27 mouse cellular contexts compared by ENCODE assay signal in genomic region chr3:78209729-78210128, GRCm38 (mm10).
DNase-seq lines count a peak whose midpoint lies in the region; ATAC-seq lines count a peak whose summit lies in the region.
"Had no signal": no experiment of that assay in that cellular context is flagged by ENCODE, and none has a peak within 500 bp of the region (broad histone marks: within the 10 kb centered on the region; RNA-seq: fewer than 3 reads in every experiment).

No protein-coding gene starts in this region.

- peak; percentile 61; the same call in 1 of the 2 replicates for ATAC-seq in hindbrain, embryonic 11.5 days (ENCODE audit: low FRiP score)
- no peak for ATAC-seq in hindbrain, embryonic 12.5 days (ENCODE audit: low FRiP score)
- no peak for ATAC-seq in kidney, embryonic 16.5 days (ENCODE audit: low FRiP score, low TSS enrichment)
- ATAC-seq: activated CD4-positive, CD25-positive, alpha-beta regulatory T cell, adult 4 months; CD4-positive, CD25-positive, alpha-beta regulatory T cell, adult 4 months; forebrain, embryonic 13.5 days; forebrain, embryonic 15.5 days; forebrain, postnatal 0 days; Patski had no signal

- H3K4me2 ChIP-seq in hindbrain, embryonic 11.5 days (replicated peaks; ENCODE audit: low read depth, low read length) = no peak overlapping the region
- H3K4me2 ChIP-seq in hindbrain, embryonic 12.5 days (replicated peaks) = no peak overlapping the region
- H3K4me2 ChIP-seq in kidney, embryonic 16.5 days (replicated peaks; ENCODE audit: low read depth, low read length) = no peak overlapping the region
- H3K4me2 ChIP-seq: embryonic facial prominence, embryonic 12.5 days; forebrain, embryonic 13.5 days; forebrain, embryonic 15.5 days had no signal

- H3K9me3 ChIP-seq in hindbrain, embryonic 11.5 days (ENCODE audit: control insufficient read depth, low read length) = no peaks in the 10 kb centered on the region
- no peaks in the 10 kb centered on the region for H3K9me3 ChIP-seq in hindbrain, embryonic 12.5 days (replicated peaks)
- no peaks in the 10 kb centered on the region for H3K9me3 ChIP-seq in kidney, embryonic 16.5 days (ENCODE audit: low read length)
- H3K9me3 ChIP-seq: embryonic facial prominence, embryonic 10.5 days; embryonic facial prominence, embryonic 12.5 days; forebrain, embryonic 13.5 days; forebrain, embryonic 15.5 days; G1E had no signal

- DNase-seq in embryo, embryonic 10 days (ENCODE audit: low spot score) = peak; percentile 5
- DNase-seq in embryo, embryonic 11 days = no peak
- peak; percentile 1 for DNase-seq in hindbrain, embryonic 11.5 days (ENCODE audit: low spot score)
- DNase-seq in kidney, adult 9 months = peak; percentile 3
- peak; percentile 1 for DNase-seq in retina, postnatal 1 day
- no peak for DNase-seq in retina, embryonic 14.5 days (ENCODE audit: low spot score)
- DNase-seq: adrenal gland, adult 8-10 months; adrenal gland, postnatal 14 days; adrenal gland, postnatal 36 days; B cell, adult 2 months; cerebellum, adult 11-12 months; cerebellum, adult 2 months; cerebellum, adult 9-10 months; cerebellum, postnatal 10 days; cerebellum, postnatal 25 days; forebrain, postnatal 0 days had no signal

- 21% methylated on average over 3 of the region's 3 CpGs for WGBS in hindbrain, embryonic 11.5 days
- WGBS in hindbrain, embryonic 12.5 days = 43% methylated on average over 3 of the region's 3 CpGs
- 89% methylated on average over 3 of the region's 3 CpGs for WGBS in kidney, embryonic 16.5 days

- no peak overlapping the region for H3K27ac ChIP-seq in hindbrain, embryonic 11.5 days (ENCODE audit: low read depth, low read length)
- H3K27ac ChIP-seq in hindbrain, embryonic 12.5 days = no peak overlapping the region
- no peak overlapping the region for H3K27ac ChIP-seq in kidney, embryonic 16.5 days (ENCODE audit: low read length)
- H3K27ac ChIP-seq: embryonic facial prominence, embryonic 10.5 days; embryonic facial prominence, embryonic 12.5 days; forebrain, embryonic 13.5 days; forebrain, embryonic 15.5 days had no signal

- H3K27me3 ChIP-seq in hindbrain, embryonic 11.5 days (ENCODE audit: control insufficient read depth, insufficient read depth, low read length) = no peaks in the 10 kb centered on the region
- no peaks in the 10 kb centered on the region for H3K27me3 ChIP-seq in hindbrain, embryonic 12.5 days
- no peaks in the 10 kb centered on the region for H3K27me3 ChIP-seq in kidney, embryonic 16.5 days (ENCODE audit: insufficient read depth, low read length)
- H3K27me3 ChIP-seq: CH12.LX; embryonic facial prominence, embryonic 12.5 days; forebrain, embryonic 13.5 days; forebrain, embryonic 15.5 days; Patski had no signal

- no peak overlapping the region for H3K4me3 ChIP-seq in hindbrain, embryonic 11.5 days (ENCODE audit: low read depth, low read length)
- H3K4me3 ChIP-seq in hindbrain, embryonic 12.5 days = no peak overlapping the region
- H3K4me3 ChIP-seq in kidney, embryonic 16.5 days (ENCODE audit: low read length) = no peak overlapping the region
- H3K4me3 ChIP-seq: embryonic facial prominence, embryonic 10.5 days; embryonic facial prominence, embryonic 12.5 days; forebrain, embryonic 13.5 days; forebrain, embryonic 15.5 days had no signal

- no peaks in the 10 kb centered on the region for H3K36me3 ChIP-seq in hindbrain, embryonic 11.5 days (ENCODE audit: control insufficient read depth, insufficient read depth, low read length)
- no peaks in the 10 kb centered on the region for H3K36me3 ChIP-seq in hindbrain, embryonic 12.5 days
- no peaks in the 10 kb centered on the region for H3K36me3 ChIP-seq in kidney, embryonic 16.5 days (ENCODE audit: insufficient read depth, low read length)
- H3K36me3 ChIP-seq: embryonic facial prominence, embryonic 10.5 days; embryonic facial prominence, embryonic 12.5 days; forebrain, embryonic 15.5 days; G1E had no signal

- H3K9ac ChIP-seq in hindbrain, embryonic 11.5 days (ENCODE audit: low read depth, low read length) = no peak overlapping the region
- H3K9ac ChIP-seq in hindbrain, embryonic 12.5 days = no peak overlapping the region
- no peak overlapping the region for H3K9ac ChIP-seq in kidney, embryonic 16.5 days (replicated peaks; ENCODE audit: low read length)
- H3K9ac ChIP-seq: embryonic facial prominence, embryonic 12.5 days; forebrain, embryonic 13.5 days; forebrain, embryonic 15.5 days; forebrain, postnatal 0 days had no signal

- H3K4me1 ChIP-seq in hindbrain, embryonic 11.5 days (replicated peaks; ENCODE audit: control insufficient read depth, insufficient read depth, low read length) = no peaks in the 10 kb centered on the region
- H3K4me1 ChIP-seq in hindbrain, embryonic 12.5 days = no peaks in the 10 kb centered on the region
- no peaks in the 10 kb centered on the region for H3K4me1 ChIP-seq in kidney, embryonic 16.5 days (ENCODE audit: insufficient read depth, low read length)
- H3K4me1 ChIP-seq: embryonic facial prominence, embryonic 10.5 days; embryonic facial prominence, embryonic 12.5 days; forebrain, embryonic 13.5 days; forebrain, embryonic 15.5 days had no signal

Comparison
In these comparisons a context has a peak if more than half of its experiments do, and no peak if none do; other contexts are left out.
1. DNase-seq: peak in embryo, embryonic 10 days (single experiment), hindbrain, embryonic 11.5 days (single experiment), kidney, adult 9 months (single experiment) and retina, postnatal 1 day (single experiment); none in embryo, embryonic 11 days (single experiment) and retina, embryonic 14.5 days (single experiment).